Mouse (Mus musculus): Measurements from ENCODE around the gene Olfr606. TPM values are rescaled to one million over a fixed set of nuclear protein-coding genes. Genes with fewer than 3 reads are reported as not detected.

The Olfr606 gene
- polyA plus RNA-seq (2017; shearing (Covaris generic)): not detected

GRCm38 (mm10) chr7:103448746-103449145, at the start of gene Olfr606:
TSS of gene Olfr606 (plus strand) at chr7:103449046.

DNA sequence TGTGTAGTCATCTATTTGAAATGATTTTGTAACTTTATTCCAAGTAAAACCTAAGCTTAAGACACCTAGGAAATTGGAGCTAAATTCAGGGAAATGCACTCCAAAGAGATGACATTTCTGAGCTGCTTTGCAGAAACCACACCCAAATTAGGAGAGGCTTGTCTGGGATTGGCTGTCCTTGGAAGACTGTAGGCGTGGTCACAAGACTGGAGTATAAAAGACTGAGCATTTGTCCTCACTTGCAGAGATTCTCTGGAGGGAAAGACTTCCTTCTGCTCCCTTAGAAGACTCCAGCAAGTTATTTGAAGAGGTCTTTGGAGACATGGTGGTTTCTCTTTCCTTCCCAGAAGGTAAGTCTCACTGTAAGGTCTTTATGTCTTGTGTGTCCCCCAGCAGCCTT, 34.1 kb upstream of the Olfr606 start, which contains the start of gene Usp17lc:
Gene Usp17lc (plus strand): TSS at position 301 of the 400 bp plus-strand sequence.

DNA sequence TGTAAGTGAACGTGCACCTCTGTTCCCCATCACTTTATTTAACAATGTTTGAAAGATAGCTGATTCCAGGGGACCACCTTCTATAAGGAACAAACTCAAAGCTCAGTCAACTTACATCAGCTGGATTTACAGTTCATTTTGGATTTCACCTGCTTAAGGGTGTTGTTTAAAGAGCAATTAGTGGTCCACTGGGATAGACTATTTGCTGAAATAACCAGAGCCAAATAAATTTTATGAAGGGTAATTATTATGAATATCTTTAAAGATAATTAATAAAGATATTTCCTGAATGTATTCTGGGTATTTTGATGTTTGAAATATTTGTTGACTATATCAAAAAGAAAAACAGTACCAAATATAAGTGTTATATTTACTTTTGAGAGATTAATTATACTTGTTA, 3.5 kb upstream of the Olfr606 start, which contains the start of gene Olfr605:
Gene Olfr605 (minus strand): TSS at position 101 of the 400 bp plus-strand sequence.

DNA sequence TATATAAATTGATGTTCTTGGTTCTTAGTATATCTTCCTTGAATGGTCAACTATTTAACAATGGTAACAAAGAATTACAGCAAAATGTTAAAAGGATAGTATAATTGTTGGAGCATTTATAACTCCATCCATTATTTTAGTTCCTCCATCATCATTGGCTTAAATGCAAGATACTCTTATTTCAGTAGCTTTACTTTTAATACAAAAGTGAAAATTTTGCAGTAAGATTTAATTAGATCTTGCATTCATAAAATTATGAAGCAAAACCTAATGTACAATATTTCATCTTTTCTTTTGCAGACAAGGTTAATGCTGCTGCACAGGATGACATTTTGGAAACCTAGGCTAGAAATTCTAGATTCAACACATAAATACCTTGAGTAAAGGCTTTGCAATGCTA, 20.7 kb downstream of the Olfr606 start, which contains the start of gene Olfr608:
Gene Olfr608 (plus strand): TSS at position 301 of the 400 bp plus-strand sequence.

GRCm38 (mm10) chr7:103497962-103498361, 49.1 kb downstream of the Olfr606 start, which contains the start of gene Olfr609:
TSS of gene Olfr609 (minus strand) at chr7:103498062.

Other genes with a start within 250 kb of the Olfr606 start
- not detected for gene Olfr593, start 237.2 kb upstream of the Olfr606 start, polyA plus RNA-seq (2017; shearing (Covaris generic))
- gene Olfr594, start 232.1 kb upstream of the Olfr606 start, polyA plus RNA-seq (2017; shearing (Covaris generic)): not detected
- gene Usp17ld, start 196.5 kb upstream of the Olfr606 start, polyA plus RNA-seq (2017; shearing (Covaris generic)): not detected
- not detected for gene Olfr596, start 143.4 kb upstream of the Olfr606 start, polyA plus RNA-seq (2017; shearing (Covaris generic))
- gene Olfr597, start 132.7 kb upstream of the Olfr606 start, polyA plus RNA-seq (2017; shearing (Covaris generic)): not detected
- gene Olfr598, start 125.5 kb upstream of the Olfr606 start, polyA plus RNA-seq (2017; shearing (Covaris generic)): not detected
- not detected for gene Olfr599, start 113.1 kb upstream of the Olfr606 start, polyA plus RNA-seq (2017; shearing (Covaris generic))
- not detected for gene Olfr600, start 99.4 kb upstream of the Olfr606 start, polyA plus RNA-seq (2017; shearing (Covaris generic))
- gene Olfr601, start 86.4 kb upstream of the Olfr606 start, polyA plus RNA-seq (2017; shearing (Covaris generic)): not detected
- not detected for gene Olfr603, start 62.9 kb upstream of the Olfr606 start, polyA plus RNA-seq (2017; shearing (Covaris generic))
- gene Usp17lc, start 34.0 kb upstream of the Olfr606 start, polyA plus RNA-seq (2017; shearing (Covaris generic)): not detected
- not detected for gene Olfr605, start 3.6 kb upstream of the Olfr606 start, polyA plus RNA-seq (2017; shearing (Covaris generic))
- 0.11 TPM for gene Olfr607, start 15.1 kb downstream of the Olfr606 start, polyA plus RNA-seq (2017; shearing (Covaris generic))
- not detected for gene Olfr608, start 20.8 kb downstream of the Olfr606 start, polyA plus RNA-seq (2017; shearing (Covaris generic))
- gene Olfr609, start 49.0 kb downstream of the Olfr606 start, polyA plus RNA-seq (2017; shearing (Covaris generic)): not detected
- gene Olfr610, start 63.1 kb downstream of the Olfr606 start, polyA plus RNA-seq (2017; shearing (Covaris generic)): not detected
- gene Olfr611, start 71.8 kb downstream of the Olfr606 start, polyA plus RNA-seq (2017; shearing (Covaris generic)): not detected
- gene Olfr612, start 93.7 kb downstream of the Olfr606 start, polyA plus RNA-seq (2017; shearing (Covaris generic)): not detected
- gene Olfr613, start 99.0 kb downstream of the Olfr606 start, polyA plus RNA-seq (2017; shearing (Covaris generic)): not detected
- gene Olfr615, start 107.0 kb downstream of the Olfr606 start, polyA plus RNA-seq (2017; shearing (Covaris generic)): not detected
- gene Olfr616, start 120.1 kb downstream of the Olfr606 start, polyA plus RNA-seq (2017; shearing (Covaris generic)): not detected
- gene Olfr617, start 124.0 kb downstream of the Olfr606 start, polyA plus RNA-seq (2017; shearing (Covaris generic)): not detected
- not detected for gene Olfr618, start 141.1 kb downstream of the Olfr606 start, polyA plus RNA-seq (2017; shearing (Covaris generic))
- gene Olfr619, start 151.5 kb downstream of the Olfr606 start, polyA plus RNA-seq (2017; shearing (Covaris generic)): not detected
- 0.12 TPM for gene Olfr620, start 163.5 kb downstream of the Olfr606 start, polyA plus RNA-seq (2017; shearing (Covaris generic))
- not detected for gene Olfr622, start 193.7 kb downstream of the Olfr606 start, polyA plus RNA-seq (2017; shearing (Covaris generic))
- not detected for gene Olfr623, start 214.7 kb downstream of the Olfr606 start, polyA plus RNA-seq (2017; shearing (Covaris generic))
- not detected for gene Olfr624, start 222.1 kb downstream of the Olfr606 start, polyA plus RNA-seq (2017; shearing (Covaris generic))
- not detected for gene Olfr625-ps1, start 233.7 kb downstream of the Olfr606 start, polyA plus RNA-seq (2017; shearing (Covaris generic))